Mouse (Mus musculus): Measurements from ENCODE around the gene Dnase2a.

DNA sequence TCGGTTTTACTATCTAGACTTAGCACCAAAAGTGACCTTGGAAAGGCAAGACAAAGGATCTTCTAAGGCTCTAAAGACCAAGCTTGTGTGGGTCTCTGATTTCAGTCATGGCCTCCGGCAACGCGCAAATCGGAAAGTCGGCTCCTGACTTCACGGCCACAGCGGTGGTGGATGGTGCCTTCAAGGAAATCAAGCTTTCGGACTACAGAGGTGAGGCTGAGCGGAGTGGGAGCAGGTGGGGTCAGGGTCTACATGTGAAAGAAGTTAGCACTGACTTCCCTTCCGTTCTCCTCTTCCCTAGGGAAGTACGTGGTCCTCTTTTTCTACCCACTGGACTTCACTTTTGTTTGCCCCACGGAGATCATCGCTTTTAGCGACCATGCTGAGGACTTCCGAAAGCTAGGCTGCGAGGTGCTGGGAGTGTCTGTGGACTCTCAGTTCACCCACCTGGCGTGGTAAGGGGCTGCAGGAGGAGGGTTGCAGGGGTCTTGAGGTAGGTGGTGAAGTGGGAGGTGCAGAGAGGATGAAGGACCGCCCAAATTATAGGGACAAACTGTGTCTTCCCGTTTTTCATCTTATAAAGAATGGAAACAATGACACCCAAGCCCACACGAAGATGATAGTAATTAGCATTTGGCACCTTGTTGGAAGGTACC is 61.9 kb downstream of the Dnase2a start:
- TF ChIP-seq POLR2A (IDR thresholded peaks at IDR 0.05; ENCODE audit: low read depth, low read length) (no peak; the same call in 1 of the 2 replicates), CTCF (IDR thresholded peaks at IDR 0.05; ENCODE audit: borderline replicate concordance, insufficient read depth, low read length) (no peak)
